In genomic region chr5:140701661-140702060, GRCm38 (mm10) we compare ENCODE assay signal across 8 mouse cellular contexts. TPM values are rescaled to one million over a fixed set of nuclear protein-coding genes. Genes with fewer than 3 reads are reported as not detected.
DNase-seq lines count a peak whose midpoint lies in the region; ATAC-seq and TF ChIP-seq lines count a peak whose summit lies in the region.

No protein-coding gene starts in this region.

- peaks cover 8% of the 10 kb centered on the region for H3K4me1 ChIP-seq in cerebellum, adult 2 months (ENCODE audit: control insufficient read depth, insufficient read depth, low read length)
- H3K4me1 ChIP-seq in embryonic facial prominence, embryonic 15.5 days, result peaks cover 42% of the 10 kb centered on the region
- peaks cover 8% of the 10 kb centered on the region; the same call in 1 of the 2 replicates for H3K4me1 ChIP-seq in midbrain, postnatal 0 days (ENCODE audit: insufficient read depth, low read length)

- peak overlapping the region; percentile 74 for H3K4me2 ChIP-seq in embryonic facial prominence, embryonic 15.5 days (replicated peaks)
- peak overlapping the region; percentile 82 for H3K4me2 ChIP-seq in midbrain, postnatal 0 days (ENCODE audit: low read depth, low read length, poor library complexity, severe bottlenecking)

- H3K9ac ChIP-seq in embryonic facial prominence, embryonic 15.5 days, result peak overlapping the region; percentile 77
- H3K9ac ChIP-seq in midbrain, postnatal 0 days (replicated peaks; ENCODE audit: low read length, poor library complexity, severe bottlenecking), result peak overlapping the region; percentile 66

- H3K9me3 ChIP-seq in embryonic facial prominence, embryonic 15.5 days (replicated peaks), result no peaks in the 10 kb centered on the region
- H3K9me3 ChIP-seq in midbrain, postnatal 0 days (ENCODE audit: low read length), result no peaks in the 10 kb centered on the region

- ATAC-seq in embryonic facial prominence, embryonic 15.5 days (ENCODE audit: insufficient number of reproducible peaks, low FRiP score, low TSS enrichment, low read depth), result 0 out of 2 replicates have a peak, but pooled peaks have one; percentile 0
- ATAC-seq in midbrain, postnatal 0 days (ENCODE audit: low FRiP score), result peak; percentile 7; the same call in 1 of the 2 replicates

- no peak for DNase-seq in cerebellum, adult 2 months
- no peak for DNase-seq in cerebellum, postnatal 14 days
- peak; percentile 66 for DNase-seq in 3T3-L1 (ENCODE audit: low read depth, low spot score)
- DNase-seq in kidney, postnatal 10 days, result peak; percentile 66
- no peak for DNase-seq in midbrain, postnatal 0 days (ENCODE audit: low spot score)
- DNase-seq in adrenal gland, postnatal 25 days, result no peak
- DNase-seq in adrenal gland, adult 8-10 months, result no peak

- 1% methylated on average over 25 of the region's 25 CpGs for WGBS in cerebellum, adult 2 months
- under 1% methylated on average over 25 of the region's 25 CpGs for WGBS in embryonic facial prominence, embryonic 15.5 days
- under 1% methylated on average over 21 of the region's 25 CpGs for WGBS in midbrain, postnatal 0 days

- no peak for TF ChIP-seq POLR2A in cerebellum, adult 2 months (IDR thresholded peaks at IDR 0.05; ENCODE audit: borderline replicate concordance, insufficient read depth, low read length)

- 0 out of 2 replicates have a peak overlapping the region, but pooled peaks have one; percentile 9 for H3K27ac ChIP-seq in cerebellum, adult 2 months (ENCODE audit: insufficient read depth, low read length)
- H3K27ac ChIP-seq in embryonic facial prominence, embryonic 15.5 days (replicated peaks), result peak overlapping the region; percentile 91
- H3K27ac ChIP-seq in midbrain, postnatal 0 days (ENCODE audit: low read depth, low read length), result peak overlapping the region; percentile 72

- no peaks in the 10 kb centered on the region for H3K27me3 ChIP-seq in cerebellum, adult 2 months (ENCODE audit: control insufficient read depth, insufficient read depth, low read length)
- H3K27me3 ChIP-seq in embryonic facial prominence, embryonic 15.5 days, result no peaks in the 10 kb centered on the region
- no peaks in the 10 kb centered on the region for H3K27me3 ChIP-seq in midbrain, postnatal 0 days (ENCODE audit: insufficient read depth, low read length)

- no peak for TF ChIP-seq CTCF in cerebellum, adult 2 months (IDR thresholded peaks at IDR 0.05; ENCODE audit: borderline replicate concordance, insufficient read depth, low read depth, low read length)
- TF ChIP-seq CTCF in midbrain, postnatal 0 days (IDR thresholded peaks at IDR 0.05), result no peak

- peak overlapping the region; percentile 59 for H3K4me3 ChIP-seq in cerebellum, adult 2 months (replicated peaks; ENCODE audit: insufficient read depth, low read depth, low read length)
- H3K4me3 ChIP-seq in embryonic facial prominence, embryonic 15.5 days (replicated peaks), result peak overlapping the region; percentile 85
- H3K4me3 ChIP-seq in midbrain, postnatal 0 days (ENCODE audit: low read depth, low read length), result peak overlapping the region; percentile 70

- peaks cover 17% of the 10 kb centered on the region for H3K36me3 ChIP-seq in embryonic facial prominence, embryonic 15.5 days
- peaks cover 14% of the 10 kb centered on the region for H3K36me3 ChIP-seq in midbrain, postnatal 0 days (ENCODE audit: insufficient read depth, low read length)

RNA-seq across cellular contexts. Expression of gene Iqce, which starts 0.5 kb away (rescaled TPM):
- polyA plus RNA-seq in cerebellum, adult 2 months (2012; rRNA removed), result 33.7 and 40.1 TPM in 2 replicates
- 24.6 and 28.2 TPM in 2 replicates for polyA plus RNA-seq in embryonic facial prominence, embryonic 15.5 days (2015; fragmentation: Nextera tagmentation; extraction: Ambion mirVana)
- total RNA-seq in midbrain, postnatal 0 days (2014; rRNA removed), result 36.4 and 38.6 TPM in 2 replicates
- 30.4 and 37.2 TPM in 2 replicates for polyA plus RNA-seq in midbrain, postnatal 0 days (2015; fragmentation: Nextera tagmentation; extraction: Ambion mirVana)
- total RNA-seq in adrenal gland, postnatal 25 days (2021), result 21.9 and 36.2 TPM in 2 replicates
- total RNA-seq in adrenal gland, adult 8-10 months (2022), result 10 to 100 TPM; 21.0 to 45.5 (median 36.7) TPM

RNA-seq across cellular contexts. Expression of gene Brat1, which starts 3.1 kb away (rescaled TPM):
- polyA plus RNA-seq in cerebellum, adult 2 months (2012; rRNA removed), result 23.8 and 24.1 TPM in 2 replicates
- 24.2 and 26.0 TPM in 2 replicates for polyA plus RNA-seq in embryonic facial prominence, embryonic 15.5 days (2015; fragmentation: Nextera tagmentation; extraction: Ambion mirVana)
- 37.1 and 40.3 TPM in 2 replicates for total RNA-seq in midbrain, postnatal 0 days (2014; rRNA removed)
- polyA plus RNA-seq in midbrain, postnatal 0 days (2015; fragmentation: Nextera tagmentation; extraction: Ambion mirVana), result 16.4 and 17.9 TPM in 2 replicates
- 24.7 and 29.4 TPM in 2 replicates for total RNA-seq in adrenal gland, postnatal 25 days (2021)
- total RNA-seq in adrenal gland, adult 8-10 months (2022), result 10 to 100 TPM; 22.0 to 24.8 (median 22.9) TPM

RNA-seq across cellular contexts. Expression of gene Amz1, which starts 22.3 kb away (rescaled TPM):
- 4.6 TPM in 2 replicates for polyA plus RNA-seq in cerebellum, adult 2 months (2012; rRNA removed)
- polyA plus RNA-seq in embryonic facial prominence, embryonic 15.5 days (2015; fragmentation: Nextera tagmentation; extraction: Ambion mirVana), result 0.79 and 1.5 TPM in 2 replicates
- total RNA-seq in midbrain, postnatal 0 days (2014; rRNA removed), result 14.4 and 14.9 TPM in 2 replicates
- 15.6 and 15.9 TPM in 2 replicates for polyA plus RNA-seq in midbrain, postnatal 0 days (2015; fragmentation: Nextera tagmentation; extraction: Ambion mirVana)
- total RNA-seq in adrenal gland, postnatal 25 days (2021), result 0.29 and 1.0 TPM in 2 replicates
- total RNA-seq in adrenal gland, adult 8-10 months (2022), result 1 to 10 TPM in 2 of 4 experiments, under 1 TPM in 2; 0.59 to 1.8 (median 1.2) TPM

RNA-seq across cellular contexts. Expression of gene Ttyh3, which starts 52.8 kb away (rescaled TPM):
- 86.0 and 96.1 TPM in 2 replicates for polyA plus RNA-seq in cerebellum, adult 2 months (2012; rRNA removed)
- polyA plus RNA-seq in embryonic facial prominence, embryonic 15.5 days (2015; fragmentation: Nextera tagmentation; extraction: Ambion mirVana), result 42.3 and 43.7 TPM in 2 replicates
- total RNA-seq in midbrain, postnatal 0 days (2014; rRNA removed), result 196 and 204 TPM in 2 replicates
- 52.0 and 56.6 TPM in 2 replicates for polyA plus RNA-seq in midbrain, postnatal 0 days (2015; fragmentation: Nextera tagmentation; extraction: Ambion mirVana)
- total RNA-seq in adrenal gland, postnatal 25 days (2021), result 121 and 195 TPM in 2 replicates
- 100 to 1,000 TPM in 1 of 4 experiments, 10 to 100 TPM in 3; 49.8 to 100 (median 77.4) TPM for total RNA-seq in adrenal gland, adult 8-10 months (2022)

Comparison
In these comparisons a context has a peak if more than half of its experiments do, and no peak if none do; other contexts are left out.
1. DNase-seq: peak in 3T3-L1 (single experiment) and kidney, postnatal 10 days (single experiment); none in cerebellum, adult 2 months (0 of 2), cerebellum, postnatal 14 days (0 of 2), midbrain, postnatal 0 days (single experiment), adrenal gland, postnatal 25 days (single experiment) and adrenal gland, adult 8-10 months (single experiment).
2. H3K27ac ChIP-seq: peak in every context shown above with its lines; median percentile 91 in embryonic facial prominence, embryonic 15.5 days; 72 in midbrain, postnatal 0 days; 9 in cerebellum, adult 2 months.
3. Peak in every context shown above with its lines, with median percentiles within 50 percentile points of each other: H3K4me3 ChIP-seq.